Mouse (Mus musculus): ENCODE results near the gene Mgat4b. TPM values are rescaled to one million over a fixed set of nuclear protein-coding genes. Genes with fewer than 3 reads are reported as not detected.
"Not testable (repeated sequence)": the region's sequence is repeated elsewhere in the genome, so short reads cannot be mapped to it uniquely, and the experiment has no call there.

The Mgat4b gene
- polyA plus RNA-seq (2016; fragmentation: Nextera tagmentation; extraction: Ambion mirVana) = 21.5 and 29.9 TPM in 2 replicates

DNA sequence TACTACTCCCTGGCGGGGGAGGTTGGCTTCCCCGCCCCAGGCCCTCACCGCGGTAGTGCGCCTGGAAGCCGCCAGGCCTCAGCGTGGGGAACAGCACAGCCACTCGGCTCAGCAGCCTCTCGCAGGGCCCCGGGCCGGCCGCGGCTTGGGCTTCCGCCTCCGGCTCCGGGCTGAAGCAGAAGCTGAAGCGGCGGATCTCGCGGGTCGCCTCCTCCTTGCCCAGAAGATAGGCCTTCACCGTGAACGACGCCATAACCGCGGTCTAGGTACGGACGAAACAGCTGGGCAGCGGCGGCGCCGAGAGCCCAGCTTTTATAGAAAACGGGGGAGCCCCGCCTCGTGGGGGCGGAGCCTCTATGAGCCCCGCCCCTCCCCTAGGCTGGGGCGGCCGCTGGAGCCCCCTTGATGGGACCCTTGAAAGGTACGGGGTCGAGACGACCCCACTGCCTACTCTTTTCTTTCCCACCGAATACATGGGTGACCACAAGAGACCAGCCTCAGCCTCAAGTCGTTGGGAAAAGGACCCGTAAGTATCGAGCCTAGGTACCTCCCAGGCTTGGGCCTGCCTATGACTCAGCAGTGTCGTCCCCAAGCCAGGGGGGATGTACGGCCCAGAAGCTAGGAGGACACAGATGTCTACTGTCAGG, at the start of gene Mgat4b, which contains the start of gene Sqstm1:
Gene Mgat4b (plus strand): TSS at position 386 of the 647 bp plus-strand sequence.
Gene Sqstm1 (minus strand): TSS at position 323 of the 647 bp plus-strand sequence.
- peak within 1 kb of the TSS; percentile 96 for H3K27ac ChIP-seq

DNA sequence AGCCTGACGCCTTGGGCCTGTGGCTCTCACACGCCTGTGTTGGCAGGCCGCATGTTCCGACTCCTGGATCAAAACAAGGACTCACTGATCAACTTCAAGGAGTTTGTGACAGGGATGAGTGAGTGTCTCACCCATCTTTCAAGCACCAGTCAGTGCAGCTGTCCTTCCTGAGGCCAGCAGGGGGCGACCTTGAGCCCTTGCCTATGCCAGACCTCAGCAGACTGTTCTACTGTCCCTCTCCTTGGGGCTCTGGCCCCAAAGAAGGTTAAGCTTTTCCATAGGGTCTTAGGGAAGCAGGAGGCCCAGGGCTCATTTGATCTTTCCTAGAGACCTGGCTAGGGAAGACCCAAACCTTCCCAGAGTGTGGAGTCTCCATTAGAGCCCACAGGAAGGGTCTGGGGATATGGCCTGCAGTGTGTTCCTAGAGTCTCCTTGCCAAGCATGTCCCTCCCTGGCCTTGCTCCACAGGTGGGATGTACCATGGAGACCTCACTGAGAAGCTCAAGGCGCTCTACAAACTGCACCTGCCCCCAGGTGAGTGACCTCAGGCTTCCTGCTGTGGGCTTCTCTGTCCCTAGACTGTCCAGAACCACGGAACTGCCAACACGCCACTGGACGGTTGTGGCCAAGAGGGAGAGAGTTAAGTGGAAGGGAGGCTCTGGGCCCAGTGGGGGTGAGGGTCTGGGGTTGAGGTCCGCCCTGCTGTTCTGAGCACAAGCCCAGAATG, 48.9 kb upstream of the Mgat4b start:
- Histone ChIP-seq H3K36me3 (peaks cover 88% of the 10 kb centered on the region), H3K4me1 (replicated peaks) (no peaks in the 10 kb centered on the region), H3K4me3 (no peak overlapping the region), H3K27ac (no peak overlapping the region), H3K27me3 (ENCODE audit: insufficient read depth, poor library complexity, severe bottlenecking) (no peaks in the 10 kb centered on the region), H3K9me3 (no peaks in the 10 kb centered on the region)
- 72% methylated on average over 10 of the region's 10 CpGs for WGBS
- peak; percentile 68 for DNase-seq (ENCODE audit: low spot score)

More for the DNA sequence above, at the start of gene Mgat4b, which contains the start of gene Sqstm1:
- H3K9me3 ChIP-seq = no peaks in the 10 kb centered on the region
- peaks cover 28% of the 10 kb centered on the region for H3K4me1 ChIP-seq (replicated peaks)
- DNase-seq (ENCODE audit: low spot score) = peak; percentile 86
- peaks cover 26% of the 10 kb centered on the region for H3K36me3 ChIP-seq
- H3K27me3 ChIP-seq (ENCODE audit: insufficient read depth, poor library complexity, severe bottlenecking) = no peaks in the 10 kb centered on the region
- peak within 1 kb of the TSS; percentile 87 for H3K4me3 ChIP-seq
- WGBS = 1% methylated on average over 48 of the region's 48 CpGs

- H3K36me3 ChIP-seq = peaks cover 82% of the 10 kb centered on the region
- no peaks in the 10 kb centered on the region for H3K4me1 ChIP-seq (replicated peaks)
- no peaks in the 10 kb centered on the region for H3K27me3 ChIP-seq (ENCODE audit: insufficient read depth, poor library complexity, severe bottlenecking)
- 92% methylated on average over 3 of the region's 3 CpGs for WGBS
- H3K4me3 ChIP-seq = no peak overlapping the region
- no peaks in the 10 kb centered on the region for H3K9me3 ChIP-seq
- H3K27ac ChIP-seq = no peak overlapping the region
- DNase-seq (ENCODE audit: low spot score) = no peak
Observed at GRCm38 (mm10) chr11:50162338-50163050, 48.2 kb upstream of the Mgat4b start.

DNA sequence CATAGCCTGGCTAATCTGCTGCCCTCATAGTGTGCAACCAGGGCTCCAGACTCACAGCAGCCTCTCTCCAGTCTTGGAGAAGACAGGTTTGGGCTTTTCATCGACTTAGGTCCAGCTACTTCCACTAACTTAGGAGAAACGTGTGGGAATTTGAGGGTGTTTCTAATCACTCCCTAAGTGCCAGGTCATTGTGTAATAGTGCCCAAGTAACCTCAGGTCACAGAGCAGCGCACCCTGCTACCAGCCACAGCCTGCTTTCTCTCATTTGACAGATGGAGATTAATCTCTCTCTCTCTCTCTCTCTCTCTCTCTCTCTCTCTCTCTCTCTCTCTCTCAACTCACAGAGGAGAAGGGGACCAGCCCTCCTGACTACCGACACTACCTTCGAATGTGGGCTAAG, 42.3 kb upstream of the Mgat4b start:
- H3K4me1 ChIP-seq (replicated peaks) = no peaks in the 10 kb centered on the region
- H3K9me3 ChIP-seq = no peaks in the 10 kb centered on the region
- peaks cover 68% of the 10 kb centered on the region for H3K36me3 ChIP-seq
- no peak overlapping the region for H3K27ac ChIP-seq
- DNase-seq (ENCODE audit: low spot score) = no peak
- H3K4me3 ChIP-seq = no peak overlapping the region
- no peaks in the 10 kb centered on the region for H3K27me3 ChIP-seq (ENCODE audit: insufficient read depth, poor library complexity, severe bottlenecking)
- 89% methylated on average over 5 of the region's 5 CpGs for WGBS

DNA sequence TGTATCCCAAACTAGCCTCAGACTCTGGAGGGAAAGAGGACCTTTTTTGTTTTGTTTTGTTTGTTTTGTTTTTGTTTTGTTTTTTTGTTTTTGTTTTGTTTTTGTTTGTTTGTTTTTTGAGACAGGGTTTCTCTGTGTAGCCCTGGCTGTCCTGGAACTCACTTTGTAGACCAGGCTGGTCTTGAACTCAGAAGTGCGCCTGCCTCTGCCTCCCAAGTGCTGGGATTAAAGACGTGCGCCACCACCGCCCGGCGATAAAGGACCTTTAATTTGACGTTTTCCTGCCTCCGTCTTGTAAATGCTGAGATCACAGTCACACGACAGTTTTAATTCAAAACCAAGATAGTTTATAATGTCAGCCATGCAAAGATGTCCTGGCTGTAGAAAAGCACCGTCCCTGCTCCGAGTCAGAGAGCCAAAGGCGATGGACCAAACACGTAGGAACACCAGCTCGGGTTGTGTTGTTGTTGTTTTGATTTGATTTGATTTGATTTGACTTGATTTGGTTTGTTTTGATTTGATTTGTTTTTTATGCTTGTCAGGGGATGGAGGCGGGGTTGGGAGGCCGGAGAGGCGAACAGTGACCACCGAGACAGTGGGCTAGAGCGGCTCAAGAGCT, 36.5 kb upstream of the Mgat4b start, which contains the start of gene Mrnip:
Gene Mrnip (plus strand): TSS at position 334 of the 619 bp plus-strand sequence.
- not testable (repeated sequence) for H3K9me3 ChIP-seq; DNase-seq (ENCODE audit: low spot score); H3K27me3 ChIP-seq (ENCODE audit: insufficient read depth, poor library complexity, severe bottlenecking)
- H3K27ac ChIP-seq = peak within 1 kb of the TSS; percentile 89
- H3K4me1 ChIP-seq (replicated peaks) = peaks cover 11% of the 10 kb centered on the region
- peak within 1 kb of the TSS; percentile 75 for H3K4me3 ChIP-seq
- WGBS = 5% methylated on average over 19 of the region's 19 CpGs
- peaks cover 53% of the 10 kb centered on the region for H3K36me3 ChIP-seq

DNA sequence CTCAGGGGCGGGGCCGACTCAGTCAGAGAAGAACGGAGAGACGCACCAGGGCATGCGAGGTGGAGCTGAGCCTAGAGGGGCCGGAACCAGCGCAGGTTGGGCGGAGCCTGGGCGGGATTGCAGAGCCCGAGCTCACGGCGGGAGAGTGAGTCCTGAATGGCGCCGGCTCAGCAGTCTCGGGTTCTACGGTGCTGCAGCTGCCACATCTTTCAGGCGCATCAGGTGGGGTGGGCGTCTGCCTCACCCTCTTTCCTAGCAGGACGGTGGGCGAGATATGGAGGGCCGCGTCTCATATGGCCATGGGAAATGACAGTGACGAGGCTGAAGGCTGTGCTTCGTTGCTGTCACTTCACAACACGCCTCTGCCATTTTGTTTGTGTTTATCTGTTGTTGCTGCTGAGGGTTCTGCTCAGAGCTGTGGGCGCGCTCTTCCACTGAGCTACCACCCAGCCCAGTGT, 35.9 kb upstream of the Mgat4b start:
- DNase-seq (ENCODE audit: low spot score) = peak; percentile 98
- H3K27ac ChIP-seq = peak overlapping the region; percentile 89
- peak overlapping the region; percentile 75 for H3K4me3 ChIP-seq

GRCm38 (mm10) chr11:50176351-50176750, 34.3 kb upstream of the Mgat4b start:
- peaks cover 11% of the 10 kb centered on the region for H3K4me1 ChIP-seq (replicated peaks)
- H3K9me3 ChIP-seq = no peaks in the 10 kb centered on the region
- DNase-seq (ENCODE audit: low spot score) = no peak
- H3K4me3 ChIP-seq = no peak overlapping the region
- no peaks in the 10 kb centered on the region for H3K27me3 ChIP-seq (ENCODE audit: insufficient read depth, poor library complexity, severe bottlenecking)
- WGBS = 82% methylated on average over 3 of the region's 3 CpGs
- no peak overlapping the region for H3K27ac ChIP-seq
- H3K36me3 ChIP-seq = peaks cover 36% of the 10 kb centered on the region

More for the DNA sequence above, 35.9 kb upstream of the Mgat4b start:
- H3K36me3 ChIP-seq = peaks cover 48% of the 10 kb centered on the region
- no peaks in the 10 kb centered on the region for H3K9me3 ChIP-seq
- WGBS = under 1% methylated on average over 27 of the region's 27 CpGs
- H3K4me1 ChIP-seq (replicated peaks) = peaks cover 11% of the 10 kb centered on the region
- H3K27me3 ChIP-seq (ENCODE audit: insufficient read depth, poor library complexity, severe bottlenecking) = no peaks in the 10 kb centered on the region

DNA sequence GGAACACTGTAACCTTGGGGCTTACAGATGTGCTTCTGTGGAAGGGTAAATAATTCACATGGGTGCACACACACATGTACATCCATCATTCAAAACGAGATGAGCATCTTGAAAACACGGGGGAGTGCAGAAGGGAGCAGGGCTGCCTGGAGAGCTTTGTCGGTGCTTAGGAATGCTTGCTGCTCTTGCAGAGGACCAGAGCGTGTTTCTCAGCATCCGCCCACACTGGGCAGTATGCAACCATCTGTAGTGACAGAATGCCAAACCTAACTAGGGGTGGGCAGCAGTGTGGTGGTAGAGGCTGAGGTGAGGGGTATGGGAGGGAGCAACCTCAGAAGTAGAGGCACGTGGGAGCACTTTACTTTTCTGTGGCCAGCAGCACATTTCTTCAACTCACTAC, 33.6 kb upstream of the Mgat4b start:
- DNase-seq (ENCODE audit: low spot score) = no peak
- WGBS = 77% methylated on average over 6 of the region's 6 CpGs
- H3K36me3 ChIP-seq = peaks cover 32% of the 10 kb centered on the region
- no peak overlapping the region for H3K4me3 ChIP-seq
- H3K4me1 ChIP-seq (replicated peaks) = peaks cover 11% of the 10 kb centered on the region
- H3K9me3 ChIP-seq = no peaks in the 10 kb centered on the region
- no peaks in the 10 kb centered on the region for H3K27me3 ChIP-seq (ENCODE audit: insufficient read depth, poor library complexity, severe bottlenecking)
- no peak overlapping the region for H3K27ac ChIP-seq

GRCm38 (mm10) chr11:50178532-50179488, 31.9 kb upstream of the Mgat4b start:
- H3K27ac ChIP-seq = no peak overlapping the region
- DNase-seq (ENCODE audit: low spot score) = no peak
- no peaks in the 10 kb centered on the region for H3K9me3 ChIP-seq
- no peak overlapping the region for H3K4me3 ChIP-seq
- no peaks in the 10 kb centered on the region for H3K27me3 ChIP-seq (ENCODE audit: insufficient read depth, poor library complexity, severe bottlenecking)
- peaks cover 45% of the 10 kb centered on the region for H3K36me3 ChIP-seq
- peaks cover 11% of the 10 kb centered on the region for H3K4me1 ChIP-seq (replicated peaks)
- WGBS = 78% methylated on average over 5 of the region's 5 CpGs

DNA sequence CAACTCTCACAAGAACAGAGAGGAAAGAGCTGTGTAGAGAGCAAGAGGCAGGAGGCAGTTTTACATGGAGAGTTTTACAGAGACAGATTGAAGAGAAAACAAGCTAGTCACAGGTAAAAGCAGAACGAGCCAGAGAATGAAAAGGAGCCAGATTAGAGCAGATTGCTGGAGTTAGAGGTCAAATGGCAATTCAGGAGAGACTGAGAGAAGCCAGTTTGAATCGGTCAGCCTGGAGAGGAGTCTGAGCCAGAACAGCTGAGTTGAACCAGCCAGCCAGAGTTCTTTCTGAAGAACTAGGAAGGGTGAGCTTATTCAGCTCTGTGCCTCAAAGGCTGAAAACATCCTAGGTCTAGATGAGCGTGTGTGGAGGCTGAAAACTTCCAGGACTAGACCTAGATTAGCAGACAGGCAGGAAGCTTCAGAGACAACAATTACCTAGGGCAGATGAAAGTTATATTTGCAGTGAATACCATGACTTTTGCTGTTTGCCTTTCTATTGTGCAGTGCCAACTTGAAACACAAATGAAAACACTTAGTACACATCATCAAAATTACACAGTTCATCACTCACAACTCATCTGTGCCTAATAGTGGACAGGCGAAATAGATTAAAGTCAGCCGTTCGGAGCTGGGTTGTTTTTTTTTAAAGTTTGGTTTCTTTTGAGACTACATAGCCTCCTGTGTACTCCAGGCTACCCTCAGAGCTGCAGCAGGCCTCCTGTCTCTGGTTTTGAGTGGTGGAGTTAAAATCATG, 30.0 kb upstream of the Mgat4b start:
- DNase-seq (ENCODE audit: low spot score) = no peak
- H3K27ac ChIP-seq = no peak overlapping the region
- no peak overlapping the region for H3K4me3 ChIP-seq
- 81% methylated on average over 6 of the region's 6 CpGs for WGBS
- peaks cover 52% of the 10 kb centered on the region for H3K36me3 ChIP-seq
- H3K27me3 ChIP-seq (ENCODE audit: insufficient read depth, poor library complexity, severe bottlenecking) = no peaks in the 10 kb centered on the region
- H3K9me3 ChIP-seq = no peaks in the 10 kb centered on the region
- peaks cover 5% of the 10 kb centered on the region; the same call in 1 of the 2 replicates for H3K4me1 ChIP-seq (replicated peaks)

GRCm38 (mm10) chr11:50182702-50183101, 28.0 kb upstream of the Mgat4b start:
- Histone ChIP-seq H3K27me3 (ENCODE audit: insufficient read depth, poor library complexity, severe bottlenecking) (no peaks in the 10 kb centered on the region), H3K4me3 (no peak overlapping the region), H3K27ac (no peak overlapping the region), H3K4me1 (replicated peaks) (no peaks in the 10 kb centered on the region), H3K36me3 (peaks cover 46% of the 10 kb centered on the region), H3K9me3 (no peaks in the 10 kb centered on the region)
- DNase-seq (ENCODE audit: low spot score) = no peak
- WGBS = 91% methylated on average over 4 of the region's 4 CpGs
